Mouse (Mus musculus) CH12.LX (cell line): Measurements from ENCODE around the gene Cort. TPM values are rescaled to one million over a fixed set of nuclear protein-coding genes. Genes with fewer than 3 reads are reported as not detected.

Source experiments
- DNase-seq: peaks from one replicate; pipeline ENCODE4 v3.0.0-alpha.2; 2013; ENCODE audit errors: extremely low read depth
- H3K27ac ChIP-seq: 2 replicates; pipeline ENCODE4 v1.5.1; 2012; ENCODE audit warnings: low read depth, mild to moderate bottlenecking, control low read depth, moderate library complexity; ENCODE audit not compliant: insufficient read depth
- H3K27me3 ChIP-seq: replicated peaks from 2 replicates; pipeline ENCODE3; 2012; ENCODE audit warnings: inconsistent platforms
- H3K36me3 ChIP-seq, 2 experiments: replicated peaks in 1 of 2; 2 replicates each; pipeline versions ENCODE3 to v1.6.1; 2012; ENCODE audit warnings: inconsistent platforms in 1 of 2, low read length in 1 of 2, mild to moderate bottlenecking in 1 of 2, mixed read lengths in 1 of 2, moderate library complexity in 1 of 2; ENCODE audit not compliant: control insufficient read depth in 1 of 2, insufficient read depth in 1 of 2
- H3K4me1 ChIP-seq, 2 experiments: 2 replicates each; pipeline ENCODE4 v1.6.1; 2012; ENCODE audit warnings: inconsistent platforms in 1 of 2, moderate library complexity in 1 of 2; ENCODE audit not compliant: insufficient read depth in 2 of 2, control insufficient read depth in 1 of 2
- H3K4me2 ChIP-seq: 2 replicates; pipeline ENCODE4 v1.6.1; 2012; ENCODE audit warnings: low read depth, mild to moderate bottlenecking, control low read depth; ENCODE audit not compliant: poor library complexity, insufficient read depth, severe bottlenecking
- H3K4me3 ChIP-seq, 3 experiments: fragments of 150-350 bp in 1 of 3; sonication (generic) in 1 of 3; replicated peaks in 1 of 3; 2 replicates each; pipeline versions ENCODE3 to v1.5.1; 2011 to 2012; ENCODE audit warnings: low read depth in 2 of 3, low read length in 2 of 3, mild to moderate bottlenecking in 2 of 3, moderate library complexity in 2 of 3, control low read depth in 1 of 3, improper control_type of control experiment in 1 of 3, inconsistent platforms in 1 of 3, mixed read lengths in 1 of 3; ENCODE audit not compliant: poor library complexity in 1 of 3
- H3K79me2 ChIP-seq: replicated peaks from 2 replicates; pipeline ENCODE4 v1.6.1; 2012; ENCODE audit warnings: mild to moderate bottlenecking, moderate library complexity; ENCODE audit not compliant: control insufficient read depth, poor library complexity, insufficient read depth, severe bottlenecking; ENCODE audit errors: extremely low read depth
- H3K9ac ChIP-seq: 2 replicates; pipeline ENCODE4 v1.6.1; 2012; ENCODE audit warnings: low read depth, mild to moderate bottlenecking, control low read depth, moderate library complexity; ENCODE audit not compliant: insufficient read depth
- H3K9me3 ChIP-seq: replicated peaks from 2 replicates; pipeline ENCODE3; 2012; ENCODE audit warnings: low read length, inconsistent platforms, mixed read lengths
- CHD1 ChIP-seq: IDR thresholded peaks from 2 replicates; pipeline ENCODE4 v1.6.1; 2012; ENCODE audit warnings: low read depth, low read length, improper control_type of control experiment, inconsistent platforms
- CTCF ChIP-seq, 2 experiments: IDR thresholded peaks in 1 of 2; conservative IDR thresholded peaks in 1 of 2; 2 replicates each; pipeline ENCODE4 v1.5.1; 2011 to 2012; ENCODE audit warnings: low read depth in 2 of 2, low read length in 2 of 2, improper control_type of control experiment in 1 of 2, inconsistent platforms in 1 of 2, mild to moderate bottlenecking in 1 of 2, moderate library complexity in 1 of 2
- HCFC1 ChIP-seq: IDR thresholded peaks from 2 replicates; pipeline ENCODE4 v1.6.1; 2012; ENCODE audit warnings: low read depth, mild to moderate bottlenecking, inconsistent platforms, low read length, improper control_type of control experiment
- IRF4 ChIP-seq: IDR thresholded peaks from 2 replicates; pipeline ENCODE4 v1.6.1; 2014; ENCODE audit warnings: low read depth, mild to moderate bottlenecking, inconsistent platforms, low read length, improper control_type of control experiment
- JUN ChIP-seq: IDR thresholded peaks from 2 replicates; pipeline ENCODE4 v1.6.1; 2011; ENCODE audit warnings: low read depth, mild to moderate bottlenecking, low read length, improper control_type of control experiment, moderate library complexity; ENCODE audit not compliant: insufficient read depth
- KAT2A ChIP-seq: IDR thresholded peaks from 2 replicates; pipeline ENCODE4 v1.6.1; 2012; ENCODE audit warnings: low read length, improper control_type of control experiment, inconsistent platforms; ENCODE audit not compliant: insufficient replicate concordance
- MAFK ChIP-seq: IDR thresholded peaks from 2 replicates; pipeline ENCODE4 v1.6.1; 2011; ENCODE audit warnings: low read length, improper control_type of control experiment; ENCODE audit not compliant: insufficient replicate concordance
- MEF2A ChIP-seq: IDR thresholded peaks from 2 replicates; pipeline ENCODE4 v1.6.1; 2014; ENCODE audit warnings: low read depth, mild to moderate bottlenecking, inconsistent platforms, low read length, improper control_type of control experiment, borderline replicate concordance
- POLR2A ChIP-seq: IDR thresholded peaks from 2 replicates; pipeline ENCODE4 v1.6.1; 2011; ENCODE audit warnings: low read depth, mild to moderate bottlenecking, improper control_type of control experiment, low read length
- POLR2AphosphoS2 ChIP-seq: IDR thresholded peaks from 2 replicates; pipeline ENCODE4 v1.6.1; 2011; ENCODE audit warnings: low read depth, low read length, improper control_type of control experiment
- RAD21 ChIP-seq: IDR thresholded peaks from 2 replicates; pipeline ENCODE4 v1.6.1; 2011; ENCODE audit warnings: low read depth, mild to moderate bottlenecking, low read length, improper control_type of control experiment, moderate library complexity
- SIN3A ChIP-seq: IDR thresholded peaks from 2 replicates; pipeline ENCODE4 v1.6.1; 2012; ENCODE audit warnings: low read length, improper control_type of control experiment, inconsistent platforms
- SMC3 ChIP-seq: IDR thresholded peaks from 2 replicates; pipeline ENCODE4 v1.6.1; 2011; ENCODE audit warnings: low read depth, low read length, improper control_type of control experiment
- ZC3H11A ChIP-seq: IDR thresholded peaks from 2 replicates; pipeline ENCODE4 v1.6.1; 2012; ENCODE audit warnings: low read depth, mild to moderate bottlenecking, inconsistent platforms, low read length, improper control_type of control experiment
- ZNF384 ChIP-seq: IDR thresholded peaks from 2 replicates; pipeline ENCODE4 v1.6.1; 2012; ENCODE audit warnings: low read depth, low read length, improper control_type of control experiment, inconsistent platforms
- dilution Hi-C: fragments of 300-500 bp; cut with MboI; formaldehyde crosslinking; loops from 2 replicates; pipeline ENCODE4 v1.14.3; 2020; ENCODE audit warnings: low sequenced_read_pairs; ENCODE audit not compliant: extremely low pct_unique_long_range_greater_than_20kb, extremely low pct_ligation_motif_present
- in situ Hi-C: fragments of 300-500 bp; cut with MboI; formaldehyde crosslinking; loops from 3 replicates; pipeline ENCODE4 v1.14.3; 2019; ENCODE audit warnings: low sequenced_read_pairs, low pct_ligation_motif_present, low pct_unique_long_range_greater_than_20kb, mixed read lengths
- polyA plus RNA-seq: library from polyadenylated mRNA; unstranded; fragments of >175 nt; gene quantifications from 2 replicates; pipeline ENCODE4 v1.2.1, GENCODE M21; 2012; ENCODE audit warnings: low read depth; ENCODE audit not compliant: insufficient read length
- total RNA-seq, 2 experiments: library from RNA; depleted of rRNA; stranded (reverse); fragments of 300-350 nt in 1 of 2; fragments of >200 nt in 1 of 2; gene quantifications; 2 replicates each; pipeline ENCODE4 v1.2.3; 2012 to 2014

Cort gene
- total and polyA plus RNA-seq, 3 experiments: 0.59 to 0.94 TPM; not detected in 1

- H3K79me2 ChIP-seq: no peaks in the 10 kb centered on the region
Measured at GRCm38 (mm10) chr4:149144459-149144858, 17.9 kb upstream of the Cort start.

GRCm38 (mm10) chr4:149143594-149143993, 17.0 kb upstream of the Cort start:
- Histone ChIP-seq H3K4me2 (no peak overlapping the region), H3K79me2 (no peaks in the 10 kb centered on the region), H3K27ac (no peak overlapping the region), H3K4me3 (no peak overlapping the region), H3K9ac (no peak overlapping the region), H3K4me1 (peaks cover 0 to 17% of the 10 kb centered on the region in 2 experiments; a peak in 2 of 4 replicates), H3K36me3 (no peaks in the 10 kb centered on the region), H3K27me3 (no peaks in the 10 kb centered on the region), H3K9me3 (peaks cover 5% of the 10 kb centered on the region)
- no peak for DNase-seq
- in situ Hi-C loops: loop anchor here (5.0 to 10.0 kb wide), 2 partner anchors 181 to 404 kb away; no protein-coding TSS in a partner anchor
- dilution Hi-C loops: no loop called here
- TF ChIP-seq ZNF384 (no peak), SMC3 (no peak), POLR2A (no peak)
- TF ChIP-seq, all 38 proteins: peak for 0

More at GRCm38 (mm10) chr4:149144459-149144858, 17.9 kb upstream of the Cort start:
- no peaks in the 10 kb centered on the region for H3K27me3 ChIP-seq
- no peak overlapping the region for H3K27ac ChIP-seq
- H3K4me1 ChIP-seq: peaks cover 0 to 17% of the 10 kb centered on the region in 2 experiments; a peak in 2 of 4 replicates
- DNase-seq: peak; percentile 82
- dilution Hi-C loops (no loop called here), in situ Hi-C loops (loop anchor here (5.0 to 10.0 kb wide), 2 partner anchors 180 to 403 kb away; no protein-coding TSS in a partner anchor)
- no peak overlapping the region for H3K4me2 ChIP-seq
- H3K4me3 ChIP-seq: no peak overlapping the region
- H3K9ac ChIP-seq: no peak overlapping the region
- TF ChIP-seq CHD1 (no peak), HCFC1 (no peak), POLR2A (no peak), JUN (no peak), MAFK (no peak), SMC3 (peak; percentile 84), CTCF (conservative IDR thresholded peaks at IDR 0.05 in 1 of 2, IDR thresholded peaks at IDR 0.05 in 1 of 2; ENCODE audit: low read depth in 2 of 2, low read length in 2 of 2) (peak; percentile 92 to 96), RAD21 (peak; percentile 96), KAT2A (no peak), POLR2AphosphoS2 (no peak), ZC3H11A (0 out of 2 replicates have a peak, but pooled peaks have one; percentile 25), SIN3A (no peak), IRF4 (0 out of 2 replicates have a peak, but pooled peaks have one; percentile 7), MEF2A (0 out of 2 replicates have a peak, but pooled peaks have one; percentile 37)
- peaks cover 2 to 6% of the 10 kb centered on the region in 2 experiments for H3K36me3 ChIP-seq
- H3K9me3 ChIP-seq: peaks cover 5% of the 10 kb centered on the region
